Mouse (Mus musculus) B cell, adult 2 months (primary cell): ENCODE data around the gene Pced1b.
A peak's percentile ranks its signal among the peaks of the same experiment; 100 is the strongest.
"Not testable (repeated sequence)": the region's sequence is repeated elsewhere in the genome, so short reads cannot be mapped to it uniquely, and the experiment has no call there.

Experiments
- DNase-seq, 2 experiments: peaks; one replicate each; pipeline ENCODE4 v3.0.0; 2022

The Pced1b gene

GRCm38 (mm10) chr15:97246911-97247790 lies at the start of gene Pced1b, which contains the start of gene Amigo2:
Gene Pced1b (plus strand): TSS chr15:97247107.
Gene Amigo2 (minus strand): TSS chr15:97247287.
- DNase-seq: peak; percentile 66 to 71

- no peak for DNase-seq
Measured at GRCm38 (mm10) chr15:97204889-97205288, 42.0 kb upstream of the Pced1b start.

DNA sequence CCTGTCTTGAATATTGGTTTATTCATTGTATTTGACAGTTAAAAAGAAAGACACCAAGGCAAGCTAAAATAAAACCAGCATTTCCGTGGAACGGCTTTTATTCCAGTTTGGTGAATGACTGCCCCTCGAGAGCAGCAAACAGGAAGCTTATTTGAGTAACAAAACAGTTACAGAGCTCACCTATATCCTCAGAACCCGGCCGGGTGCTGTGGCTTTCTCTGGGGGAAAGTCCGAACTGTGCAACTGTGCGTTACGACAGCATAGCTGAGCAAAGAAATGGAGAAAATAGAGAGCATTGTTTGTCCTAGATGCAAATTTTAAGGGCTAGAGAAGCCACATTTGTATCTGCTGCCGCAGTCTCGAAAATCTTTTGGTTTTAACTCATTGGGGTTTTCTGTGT lies 41.1 kb upstream of the Pced1b start:
- no peak for DNase-seq

GRCm38 (mm10) chr15:97206506-97206905 lies 40.4 kb upstream of the Pced1b start:
- peak; percentile 26 to 45 for DNase-seq

GRCm38 (mm10) chr15:97209754-97210153 lies 37.2 kb upstream of the Pced1b start:
- DNase-seq: not testable (repeated sequence)

- no peak for DNase-seq
Measured at GRCm38 (mm10) chr15:97212501-97213477, 34.1 kb upstream of the Pced1b start.

GRCm38 (mm10) chr15:97216843-97217242 lies 30.1 kb upstream of the Pced1b start:
- no peak for DNase-seq

DNA sequence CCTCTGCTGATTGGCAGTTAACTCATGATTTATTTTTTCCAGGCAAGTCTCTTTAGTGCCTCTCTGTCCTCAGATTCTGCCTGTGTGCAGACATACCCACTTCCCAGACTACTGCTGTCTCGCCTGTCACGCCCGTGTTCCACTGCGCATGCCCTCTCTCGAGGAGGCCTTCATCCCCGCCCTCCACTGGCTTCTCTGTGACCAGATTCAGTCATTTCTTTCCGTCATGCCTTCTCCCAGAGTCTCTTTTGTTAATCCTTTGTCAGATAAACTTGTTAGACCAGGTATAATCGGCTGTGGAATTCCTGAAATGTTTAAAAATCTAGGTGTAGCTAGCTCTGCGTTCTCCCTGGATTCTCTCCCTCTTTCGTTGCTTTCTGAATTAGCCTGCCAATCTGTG lies 23.5 kb upstream of the Pced1b start:
- no peak for DNase-seq

DNA sequence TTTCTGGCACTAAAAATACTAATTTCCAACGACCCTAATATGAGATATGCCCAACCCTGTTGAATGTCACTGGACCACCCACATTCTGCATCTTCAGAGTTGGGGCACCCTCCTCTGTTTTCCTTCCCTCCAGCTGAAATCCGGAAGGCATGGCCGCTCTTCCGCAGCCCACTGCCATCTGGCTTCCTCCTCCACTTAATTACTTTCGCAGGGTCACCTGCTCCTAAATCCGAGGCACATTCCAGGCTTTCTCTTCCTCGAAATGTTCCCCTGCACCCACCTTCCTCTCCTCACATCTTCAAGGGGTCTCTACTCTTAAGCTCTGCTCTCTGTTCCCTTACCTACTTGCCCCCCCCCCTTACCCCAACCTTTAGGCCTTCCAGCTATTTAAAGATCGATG lies 22.9 kb upstream of the Pced1b start:
- no peak for DNase-seq

DNA sequence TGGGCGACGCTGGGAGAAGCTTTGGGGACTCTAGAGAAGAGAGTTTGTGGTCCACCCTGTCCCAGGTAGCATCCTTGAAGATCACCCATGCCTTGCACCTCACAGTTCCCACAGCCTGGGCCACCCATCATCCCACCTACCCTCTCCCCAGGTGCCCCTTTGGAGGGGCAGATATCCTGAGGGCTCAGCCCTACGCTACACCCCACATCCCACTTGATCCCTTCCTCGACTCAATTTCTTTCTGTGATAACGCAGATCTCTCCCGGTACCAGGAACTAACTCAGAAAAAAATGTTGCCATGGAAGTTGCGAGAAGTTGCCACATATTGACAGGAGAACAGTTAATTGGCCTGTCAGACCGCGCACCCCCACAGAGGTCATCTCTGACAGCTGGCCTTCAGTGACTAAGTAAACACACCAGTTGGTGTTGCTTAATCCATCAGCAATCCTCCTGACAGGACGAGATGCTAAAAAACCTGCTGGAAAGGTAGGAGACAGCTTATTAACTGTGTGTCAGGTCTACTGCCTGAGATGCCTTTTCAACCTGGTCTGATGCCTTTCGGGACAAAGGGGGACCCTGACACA lies 17.3 kb upstream of the Pced1b start:
- no peak for DNase-seq

- no peak for DNase-seq
Measured at GRCm38 (mm10) chr15:97234076-97234475, 12.8 kb upstream of the Pced1b start.

- DNase-seq: peak; percentile 80 to 81
Measured at GRCm38 (mm10) chr15:97235183-97235582, 11.7 kb upstream of the Pced1b start.

- DNase-seq: peak; percentile 86 to 89
Measured at GRCm38 (mm10) chr15:97236943-97237342, 10.0 kb upstream of the Pced1b start.

DNA sequence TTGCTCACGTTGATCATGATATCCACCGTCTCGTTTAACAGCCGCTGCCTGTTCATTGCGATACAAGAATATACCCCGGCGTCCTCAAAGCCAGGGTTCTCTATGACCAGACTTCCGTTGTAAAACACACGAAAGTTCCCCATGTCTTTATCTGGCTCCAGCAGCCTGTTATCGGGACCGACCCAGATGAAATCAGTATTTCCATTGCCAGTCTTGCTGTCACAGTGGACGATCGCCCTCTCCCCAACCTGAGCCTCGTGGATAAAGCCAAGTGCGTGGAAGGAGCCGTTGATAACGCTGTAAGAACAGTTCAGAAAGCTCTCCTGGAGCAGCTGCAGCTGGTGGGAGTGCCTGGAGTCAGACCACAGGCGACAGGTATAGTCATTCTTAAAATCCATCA lies 1.5 kb upstream of the Pced1b start:
- no peak for DNase-seq

- peak in 1 of 2 experiments; percentile 28 for DNase-seq
Measured at GRCm38 (mm10) chr15:97246256-97246655, 651 bp upstream of the Pced1b start.

GRCm38 (mm10) chr15:97247791-97248161 lies 869 bp downstream of the Pced1b start:
- DNase-seq: peak; percentile 62

DNA sequence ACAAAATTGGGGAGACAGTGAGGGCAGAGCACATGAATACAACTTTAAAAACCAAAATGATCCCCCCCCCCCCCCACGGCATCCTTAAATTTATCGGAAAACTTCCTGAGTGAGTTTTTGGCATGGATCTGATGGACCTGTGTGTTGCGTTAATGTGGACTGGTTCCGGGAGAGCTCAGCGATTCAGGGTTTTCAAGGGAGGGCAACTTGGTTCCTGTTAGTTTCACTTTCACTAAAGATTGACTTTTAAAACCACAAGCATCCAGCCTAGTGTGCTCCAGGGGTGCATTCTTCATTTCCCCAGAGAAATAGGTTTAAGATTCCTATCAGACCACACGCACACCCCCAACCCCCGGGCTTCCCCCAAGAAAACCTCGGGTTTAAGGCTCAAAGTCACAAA lies 1.4 kb downstream of the Pced1b start:
- DNase-seq: peak; percentile 45 to 51

DNA sequence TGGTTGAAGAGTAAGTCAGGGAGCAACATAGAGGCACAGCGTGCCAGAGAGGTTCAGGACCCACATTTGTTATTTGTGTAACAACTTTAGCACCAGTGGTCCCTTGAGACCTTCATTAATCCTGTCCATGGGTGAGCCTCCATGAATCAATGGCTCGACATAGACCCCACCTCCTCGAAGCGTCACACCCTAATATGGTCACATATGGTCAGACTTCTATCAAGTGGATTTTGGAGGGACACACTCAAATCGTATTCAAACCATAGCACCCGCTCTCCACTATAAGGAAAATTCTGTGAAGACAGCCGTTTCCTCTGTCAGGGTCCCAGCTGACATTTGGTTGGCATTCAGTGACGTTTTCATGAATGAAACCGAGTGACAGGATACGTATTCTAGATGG lies 2.4 kb downstream of the Pced1b start:
- no peak for DNase-seq

DNA sequence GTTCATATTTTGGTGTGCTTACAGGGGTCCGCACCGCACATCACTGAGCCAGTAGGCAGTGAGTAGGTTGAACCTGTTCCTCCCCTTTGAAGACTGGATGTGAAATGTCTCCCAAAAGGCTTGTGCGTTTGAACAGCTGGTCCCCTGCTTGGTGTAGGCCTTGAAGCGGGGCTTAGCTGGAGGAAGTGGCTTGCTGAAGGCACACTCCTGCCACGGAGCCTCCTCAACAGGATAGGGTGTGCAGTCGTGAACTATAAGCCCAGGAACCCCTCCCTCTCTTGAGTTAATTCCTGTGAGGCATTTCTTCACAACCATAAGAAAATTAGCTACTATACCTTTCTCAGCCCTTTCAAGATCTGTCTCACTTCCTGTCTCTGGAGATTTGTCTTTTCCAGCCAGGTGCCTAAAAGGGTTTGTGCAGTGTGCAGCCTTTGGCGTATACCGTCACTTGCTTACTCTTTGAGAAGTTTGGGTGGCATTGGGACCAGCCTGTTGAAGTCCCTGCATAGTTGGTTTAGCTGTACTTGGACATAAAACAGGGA lies 5.7 kb downstream of the Pced1b start:
- peak; percentile 43 to 44 for DNase-seq

DNA sequence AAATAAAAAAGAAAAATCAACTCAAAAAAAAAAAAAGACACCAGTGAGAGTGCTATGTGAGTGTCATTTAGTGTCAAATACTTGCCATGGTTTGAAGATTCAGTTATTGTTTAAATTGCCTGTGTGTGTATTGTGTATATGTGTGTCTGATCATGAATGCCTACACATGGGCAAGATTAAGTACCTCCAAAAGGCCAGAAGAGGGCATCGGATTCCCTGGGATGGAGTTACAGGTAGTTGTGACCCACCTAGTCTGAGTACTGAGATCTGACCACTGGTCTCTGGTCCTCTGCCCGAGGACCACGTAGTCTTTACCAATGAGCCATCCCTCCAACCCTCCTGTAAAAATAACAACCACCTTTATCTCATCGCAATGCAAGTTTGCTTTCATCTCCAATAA lies 7.5 kb downstream of the Pced1b start:
- DNase-seq: no peak

GRCm38 (mm10) chr15:97255800-97256199 lies 8.9 kb downstream of the Pced1b start:
- DNase-seq: no peak

DNA sequence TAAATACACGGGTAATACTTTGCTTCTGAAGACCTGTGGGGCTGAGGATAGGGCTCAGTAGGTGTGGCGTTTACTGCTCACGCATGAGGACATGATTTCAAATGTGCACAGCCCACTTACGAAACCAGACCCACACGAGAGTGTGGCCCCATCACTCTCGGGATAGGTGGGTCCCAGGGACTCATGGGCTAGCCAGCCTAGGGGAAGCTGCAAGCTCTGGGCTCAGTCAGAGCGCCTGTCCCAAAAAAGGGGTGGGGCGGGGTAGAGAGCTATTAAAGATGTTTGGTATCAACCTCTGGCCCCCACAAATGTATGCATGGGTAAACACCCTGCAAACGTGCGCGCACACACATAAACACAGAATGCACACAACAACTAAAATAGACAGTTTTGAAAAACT lies 9.5 kb downstream of the Pced1b start:
- DNase-seq: no peak
